Mouse (Mus musculus): ENCODE measurements around the gene Eln. TPM values are rescaled to one million over a fixed set of nuclear protein-coding genes. Genes with fewer than 3 reads are reported as not detected.
A peak's percentile ranks its signal among the peaks of the same experiment; 100 is the strongest.

The Eln gene
- polyA plus RNA-seq, 1 experiment: 12.2 TPM

GRCm38 (mm10) chr5:134745801-134746200 lies 1.3 kb downstream of the Eln start:
- DNase-seq (ENCODE audit: extremely low spot score in 1 of 2, low spot score in 1 of 2): no peak

DNA sequence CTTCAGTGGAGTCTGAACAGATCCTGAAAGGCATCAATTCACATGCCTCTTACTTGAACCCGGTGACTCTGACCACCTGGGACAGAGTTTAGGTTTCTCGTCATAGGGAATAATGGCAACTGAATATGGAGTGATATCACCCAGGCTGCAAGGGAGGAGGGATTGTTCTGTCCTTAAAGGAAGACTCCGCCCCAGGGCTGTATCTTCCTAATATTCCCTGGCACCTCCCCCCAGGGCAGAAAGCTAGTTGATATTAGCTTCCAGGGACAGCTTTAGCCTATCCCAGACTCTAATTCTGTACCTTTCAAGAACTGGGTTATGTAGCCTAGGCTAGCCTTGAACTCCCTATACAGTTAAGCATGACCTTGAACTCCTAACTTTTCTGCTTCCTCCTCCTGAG lies 2.1 kb downstream of the Eln start:
- DNase-seq (ENCODE audit: extremely low spot score in 1 of 2, low spot score in 1 of 2): no peak

GRCm38 (mm10) chr5:134743991-134744390 lies 3.1 kb downstream of the Eln start:
- no peak for DNase-seq (ENCODE audit: extremely low spot score in 1 of 2, low spot score in 1 of 2)

DNA sequence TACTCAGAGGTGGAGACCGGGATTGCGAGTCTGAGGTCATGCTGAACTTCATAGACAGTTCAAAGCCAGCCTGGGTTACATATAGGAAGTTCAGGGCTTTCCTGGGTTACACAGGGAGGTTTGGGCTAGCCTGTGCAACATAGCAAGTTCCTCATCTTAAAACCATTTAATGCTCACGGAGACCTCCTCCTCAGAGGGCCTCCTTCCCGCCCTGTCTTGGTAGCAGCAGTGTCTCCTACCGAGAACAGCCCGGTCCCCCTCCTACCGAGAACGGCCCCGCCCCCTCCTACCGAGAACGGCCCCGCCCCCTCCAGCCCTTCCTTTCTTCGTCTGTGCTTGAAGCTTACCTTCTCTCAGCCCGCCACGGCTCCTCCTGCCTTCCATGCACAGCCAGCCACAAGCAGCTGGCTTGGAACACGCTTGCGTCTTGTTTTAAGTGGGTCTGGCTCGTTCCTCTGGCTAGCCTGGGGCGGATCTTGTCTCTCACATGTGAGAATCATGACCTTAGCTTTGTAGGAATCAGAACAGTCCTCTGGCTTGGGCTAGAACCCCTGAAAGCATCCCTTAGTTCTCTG lies 4.8 kb downstream of the Eln start:
- DNase-seq (ENCODE audit: extremely low spot score in 1 of 2, low spot score in 1 of 2): no peak

DNA sequence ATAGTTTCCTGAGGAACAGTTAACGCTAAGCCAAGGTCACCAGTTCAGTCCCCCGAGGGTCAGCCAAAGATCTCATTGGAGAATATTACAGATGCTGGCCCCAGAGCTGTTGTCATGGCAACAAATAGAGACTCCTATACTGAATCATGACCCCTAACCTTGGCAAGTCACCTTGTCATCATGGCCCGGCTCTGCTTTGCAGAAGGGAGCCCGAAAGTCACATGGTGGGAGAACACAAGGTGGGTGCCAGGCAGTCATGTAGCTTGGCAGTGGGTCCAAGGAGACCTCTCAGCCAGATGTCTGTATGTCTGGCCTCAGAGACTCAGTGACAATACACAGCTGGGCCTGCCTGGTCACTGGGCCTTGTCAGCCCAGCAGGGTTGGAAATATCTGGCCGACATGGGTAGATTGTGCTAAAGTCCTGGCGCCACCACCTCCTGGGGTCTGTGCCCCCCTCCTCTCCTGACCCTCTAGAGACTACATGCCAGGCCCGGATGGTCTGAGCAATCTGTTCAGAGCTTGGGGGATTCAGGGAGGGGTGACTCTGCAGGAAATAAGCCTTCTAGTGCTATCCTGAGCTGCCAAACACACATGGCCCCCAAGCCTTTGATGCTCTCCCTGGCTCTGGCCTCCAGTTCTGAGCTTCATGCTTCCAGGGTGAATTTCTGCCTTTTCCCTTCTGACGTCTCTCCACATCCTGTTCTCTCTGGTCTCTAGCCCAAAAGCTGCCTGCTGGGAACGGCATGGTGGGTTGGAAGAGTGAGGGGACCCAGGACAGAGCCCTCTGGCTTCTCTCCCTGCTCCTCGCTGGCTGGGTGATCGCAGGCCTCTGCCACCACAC lies 6.4 kb downstream of the Eln start:
- no peak for DNase-seq (ENCODE audit: extremely low spot score in 1 of 2, low spot score in 1 of 2)

- DNase-seq (ENCODE audit: extremely low spot score in 1 of 2, low spot score in 1 of 2): no peak
These were observed 7.2 kb downstream of the Eln start for GRCm38 (mm10) chr5:134739951-134740350.

DNA sequence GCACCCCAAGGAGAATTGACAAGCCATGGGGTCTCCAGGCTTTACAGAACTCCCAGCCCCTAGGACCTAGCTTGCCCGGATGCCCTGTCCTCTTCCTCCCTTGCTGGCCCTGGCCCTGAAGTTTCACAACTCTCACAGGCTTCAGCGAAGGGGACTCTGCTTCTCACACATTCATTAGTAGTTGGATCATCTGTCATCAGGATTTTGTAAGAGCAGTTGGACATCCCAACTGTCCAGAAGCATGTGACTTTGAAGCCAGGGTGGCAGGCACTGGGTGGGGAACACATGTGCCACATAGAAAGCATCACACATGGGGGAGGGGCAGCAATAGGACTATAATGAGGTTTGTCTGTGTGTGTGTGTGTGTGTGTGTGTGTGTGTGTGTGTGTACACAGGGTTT lies 12.2 kb downstream of the Eln start:
- no peak for DNase-seq (ENCODE audit: extremely low spot score in 1 of 2, low spot score in 1 of 2)

- DNase-seq (ENCODE audit: extremely low spot score in 1 of 2, low spot score in 1 of 2): no peak
These were observed 13.1 kb downstream of the Eln start for GRCm38 (mm10) chr5:134734072-134734471.

GRCm38 (mm10) chr5:134733241-134733640 lies 13.9 kb downstream of the Eln start:
- DNase-seq (ENCODE audit: extremely low spot score in 1 of 2, low spot score in 1 of 2): no peak

DNA sequence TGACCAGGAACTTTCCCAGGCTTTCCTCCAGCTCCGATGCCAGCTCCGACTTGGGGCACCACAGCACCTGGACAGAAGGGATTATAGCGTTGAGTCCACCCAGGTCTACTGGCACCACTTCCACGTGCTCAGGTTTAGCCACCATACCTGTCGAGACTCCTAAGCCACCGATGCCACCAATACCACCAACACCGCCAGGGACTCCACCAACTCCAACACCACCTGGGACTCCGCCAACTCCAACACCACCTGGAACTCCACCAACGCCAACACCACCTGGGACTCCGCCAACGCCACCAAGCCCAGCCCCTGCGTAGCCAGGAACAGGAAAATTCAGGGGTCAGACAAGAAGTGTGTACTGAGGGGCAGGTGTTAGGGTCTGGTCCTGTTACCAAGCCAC lies 18.0 kb downstream of the Eln start:
- no peak for DNase-seq (ENCODE audit: extremely low spot score in 1 of 2, low spot score in 1 of 2)

GRCm38 (mm10) chr5:134728535-134728934 lies 18.6 kb downstream of the Eln start:
- no peak for DNase-seq (ENCODE audit: extremely low spot score in 1 of 2, low spot score in 1 of 2)

DNA sequence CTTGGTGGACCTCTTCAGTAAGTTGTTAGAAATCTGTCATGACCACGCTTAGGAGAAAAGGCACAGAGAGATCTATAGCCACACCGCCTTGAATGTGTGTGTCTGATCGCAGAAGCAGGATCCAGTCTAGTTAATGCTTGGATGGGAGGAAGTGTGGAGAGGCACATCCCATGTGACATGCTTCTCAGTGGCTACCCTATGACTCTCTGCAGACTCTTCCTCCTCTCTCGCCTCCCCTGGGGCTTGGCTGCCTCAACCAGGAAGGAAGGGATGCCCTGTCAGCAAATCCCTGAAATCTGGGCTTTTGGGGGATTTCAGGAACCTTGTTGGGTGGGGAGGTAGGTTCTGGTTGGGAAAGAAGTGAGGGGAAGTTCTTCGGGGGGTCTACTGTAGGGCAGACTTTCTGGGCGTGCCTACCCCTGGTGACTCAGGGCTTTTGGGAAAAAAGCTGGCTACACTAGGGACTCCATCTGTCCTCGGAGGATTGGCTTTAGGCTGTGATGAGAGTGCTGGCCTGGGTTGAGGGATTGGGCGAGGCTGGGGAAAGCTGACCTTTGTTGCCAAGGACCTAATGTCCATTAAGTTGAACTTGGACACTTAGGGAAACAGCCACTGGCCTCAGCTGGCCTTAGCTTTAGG lies 20.0 kb downstream of the Eln start:
- no peak for DNase-seq (ENCODE audit: extremely low spot score in 1 of 2, low spot score in 1 of 2)

DNA sequence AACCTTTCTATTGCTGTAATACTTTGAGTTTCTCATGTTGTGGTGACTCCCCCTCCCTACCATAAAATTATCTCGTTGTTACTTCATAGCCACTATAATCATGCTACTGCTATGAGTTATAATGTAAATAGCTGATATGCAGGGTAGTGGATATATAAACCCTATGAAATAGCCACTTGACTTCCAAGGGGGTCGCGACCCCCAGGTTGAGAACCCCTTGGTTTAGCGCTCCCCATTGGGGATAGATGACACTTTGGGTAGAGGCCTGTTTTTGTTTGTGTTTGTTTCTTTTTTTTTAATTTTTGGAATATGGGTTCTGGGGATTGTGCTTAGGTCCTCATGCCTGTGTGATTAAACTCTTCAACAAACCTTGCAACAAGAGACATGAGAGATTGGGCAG lies 21.8 kb downstream of the Eln start:
- no peak for DNase-seq (ENCODE audit: extremely low spot score in 1 of 2, low spot score in 1 of 2)

- DNase-seq (ENCODE audit: extremely low spot score in 1 of 2, low spot score in 1 of 2): no peak
These were observed 27.1 kb downstream of the Eln start for GRCm38 (mm10) chr5:134720058-134720457.

DNA sequence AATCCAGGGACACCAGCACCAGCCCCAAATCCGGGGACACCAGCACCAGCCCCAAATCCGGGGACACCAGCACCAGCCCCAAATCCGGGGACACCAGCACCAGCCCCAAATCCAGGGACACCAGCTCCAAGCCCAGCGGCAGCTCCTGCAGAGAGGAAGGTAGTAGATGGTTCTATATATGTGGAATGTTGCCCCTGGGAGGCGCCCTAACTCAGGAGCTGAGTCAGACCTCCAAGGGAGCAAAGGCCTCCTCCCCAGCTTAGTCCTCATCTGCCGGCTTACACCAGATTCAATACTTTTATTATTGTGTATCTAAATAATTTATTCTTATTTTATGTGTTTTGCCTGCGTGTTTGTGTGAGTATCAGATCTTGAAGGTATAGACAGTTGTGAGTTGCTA lies 36.0 kb downstream of the Eln start:
- no peak for DNase-seq (ENCODE audit: extremely low spot score in 1 of 2, low spot score in 1 of 2)

DNA sequence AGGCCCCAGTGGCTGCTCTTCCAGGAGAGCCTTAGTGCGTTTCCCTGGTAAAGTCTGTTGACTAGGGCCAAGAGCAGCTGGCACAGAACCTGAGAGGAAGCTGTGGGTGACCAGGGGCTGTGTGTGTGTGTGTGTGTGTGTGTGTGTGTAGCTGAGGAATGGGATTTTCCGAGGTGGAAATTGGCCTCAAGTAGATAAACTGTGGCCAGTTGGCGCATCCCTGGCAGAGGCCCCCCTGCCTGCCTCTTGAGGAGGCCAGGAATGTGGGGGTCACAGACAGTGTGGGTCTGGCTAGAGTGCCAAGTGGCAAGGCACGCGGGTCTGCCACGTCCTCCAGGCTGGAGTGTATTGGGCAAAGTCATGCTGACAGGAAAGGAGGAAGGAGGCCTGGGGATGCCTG lies 37.8 kb downstream of the Eln start:
- DNase-seq (ENCODE audit: extremely low spot score in 1 of 2, low spot score in 1 of 2): no peak

- DNase-seq (ENCODE audit: extremely low spot score in 1 of 2, low spot score in 1 of 2): peak; percentile 36 to 89
These were observed 43.0 kb downstream of the Eln start for GRCm38 (mm10) chr5:134704157-134704556.

GRCm38 (mm10) chr5:134695539-134695938 lies 51.6 kb downstream of the Eln start:
- no peak for DNase-seq (ENCODE audit: extremely low spot score in 1 of 2, low spot score in 1 of 2)

GRCm38 (mm10) chr5:134695082-134695481 lies 52.0 kb downstream of the Eln start:
- no peak for DNase-seq (ENCODE audit: extremely low spot score in 1 of 2, low spot score in 1 of 2)

DNA sequence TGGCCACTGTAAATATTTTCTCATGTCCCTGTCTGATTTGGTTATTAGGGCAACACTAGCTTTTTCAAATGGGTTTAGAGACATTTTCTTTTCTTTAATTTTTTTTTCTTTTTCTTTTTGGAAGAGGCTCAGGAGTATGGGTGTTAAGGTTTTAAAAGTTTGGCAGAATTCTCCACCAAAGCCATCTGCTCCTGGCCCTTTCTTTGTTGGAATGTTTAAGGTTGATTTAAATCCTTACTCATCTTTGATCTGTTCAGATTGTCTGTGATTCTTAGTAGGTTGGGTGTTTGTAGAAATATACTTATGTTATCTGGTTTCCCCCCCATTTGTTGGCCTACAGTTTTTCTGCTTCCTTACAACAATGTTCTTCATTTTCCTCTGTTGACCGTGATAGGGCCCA lies 54.4 kb downstream of the Eln start:
- peak in 1 of 2 experiments; percentile 44 for DNase-seq (ENCODE audit: extremely low spot score in 1 of 2, low spot score in 1 of 2)

DNA sequence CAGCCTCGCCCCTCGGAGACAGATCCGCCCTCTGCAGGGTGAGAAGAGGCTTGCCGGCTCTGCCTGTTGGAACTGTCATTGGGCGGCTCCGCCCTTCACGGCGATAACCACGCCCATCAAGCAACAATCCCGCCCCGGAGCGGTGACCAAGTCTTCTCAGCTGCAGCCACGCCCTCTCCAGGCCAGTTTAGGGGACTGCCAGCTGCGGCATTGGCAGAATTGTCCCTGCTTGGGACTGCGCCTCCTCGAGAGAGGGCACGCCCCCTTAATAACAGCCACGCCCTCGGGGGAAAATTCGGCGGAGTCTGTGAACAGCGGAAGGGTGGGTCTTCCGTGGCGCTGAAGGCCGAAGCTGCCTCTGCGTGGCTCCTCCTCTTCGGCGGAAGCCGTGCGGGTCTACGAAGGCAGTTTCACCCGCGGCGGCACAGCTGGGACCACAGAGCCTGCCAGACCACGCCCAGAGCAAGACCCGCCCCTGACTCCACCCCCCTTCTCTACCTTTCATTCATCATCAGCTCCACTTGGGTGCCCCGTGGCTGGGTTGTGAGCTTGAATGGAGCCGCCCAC lies 58.3 kb downstream of the Eln start:
- peak; percentile 98 to 99 for DNase-seq (ENCODE audit: extremely low spot score in 1 of 2, low spot score in 1 of 2)

All from frontal cortex, adult 2 months (tissue).